Comparison of ENCODE assay signal across 20 mouse cellular contexts in the genomic region with DNA sequence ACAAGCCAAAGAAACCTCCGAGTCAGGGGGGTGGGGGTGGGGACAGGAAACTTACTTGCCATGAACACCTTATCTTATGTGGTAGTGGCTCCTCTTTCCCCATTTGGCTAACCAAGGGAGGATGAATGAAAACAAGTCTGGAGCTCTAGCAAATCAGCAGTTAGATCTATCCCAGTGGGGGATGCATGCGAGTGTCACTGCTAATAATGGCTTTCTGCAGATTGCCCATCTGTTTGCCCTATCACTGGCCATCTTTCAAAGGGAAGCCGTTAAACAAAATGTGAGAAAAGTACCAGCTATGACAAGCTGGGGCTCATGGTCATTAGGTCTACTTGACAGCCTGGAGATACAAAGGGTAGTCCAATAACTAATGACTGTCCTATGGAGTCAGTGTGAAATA.
DNase-seq lines count a peak whose midpoint lies in the region; ATAC-seq and TF ChIP-seq lines count a peak whose summit lies in the region.
"Had no signal": no experiment of that assay in that cellular context is flagged by ENCODE, and none has a peak within 500 bp of the region (broad histone marks: within the 10 kb centered on the region; RNA-seq: fewer than 3 reads in every experiment).

No protein-coding gene starts in this region.

- TF ChIP-seq CTCF in hindbrain, postnatal 0 days (IDR thresholded peaks at IDR 0.05; ENCODE audit: low read depth), result no peak

- H3K36me3 ChIP-seq in hindbrain, postnatal 0 days (ENCODE audit: insufficient read depth, low read length), result no peaks in the 10 kb centered on the region
- no peaks in the 10 kb centered on the region for H3K36me3 ChIP-seq in hindbrain, embryonic 10.5 days
- H3K36me3 ChIP-seq: embryonic facial prominence, embryonic 10.5 days; G1E; heart, embryonic 13.5 days; hindbrain, embryonic 13.5 days had no signal

- H3K4me1 ChIP-seq in hindbrain, postnatal 0 days (ENCODE audit: insufficient read depth, low read length), result no peaks in the 10 kb centered on the region
- 0 out of 2 replicates have a peak, but pooled peaks cover 3% of the 10 kb centered on the region for H3K4me1 ChIP-seq in hindbrain, embryonic 10.5 days (replicated peaks)
- H3K4me1 ChIP-seq: embryonic facial prominence, embryonic 10.5 days; forebrain, embryonic 13.5 days; heart, embryonic 13.5 days; hindbrain, embryonic 13.5 days had no signal

- H3K27me3 ChIP-seq in hindbrain, postnatal 0 days (ENCODE audit: insufficient read depth, low read length), result no peaks in the 10 kb centered on the region
- no peaks in the 10 kb centered on the region for H3K27me3 ChIP-seq in hindbrain, embryonic 10.5 days (ENCODE audit: insufficient read depth, poor library complexity, severe bottlenecking)
- H3K27me3 ChIP-seq: forebrain, embryonic 13.5 days; heart, embryonic 13.5 days; hindbrain, embryonic 13.5 days had no signal

- H3K4me2 ChIP-seq in hindbrain, postnatal 0 days (ENCODE audit: low read depth, low read length), result no peak overlapping the region
- H3K4me2 ChIP-seq: forebrain, embryonic 13.5 days; heart, embryonic 13.5 days; hindbrain, embryonic 13.5 days had no signal

- no peak overlapping the region for H3K9ac ChIP-seq in hindbrain, postnatal 0 days (replicated peaks; ENCODE audit: low read length)
- H3K9ac ChIP-seq: forebrain, embryonic 13.5 days; forebrain, postnatal 0 days; heart, embryonic 13.5 days; hindbrain, embryonic 13.5 days had no signal

- no peaks in the 10 kb centered on the region for H3K9me3 ChIP-seq in hindbrain, postnatal 0 days (ENCODE audit: low read length)
- no peaks in the 10 kb centered on the region for H3K9me3 ChIP-seq in hindbrain, embryonic 10.5 days
- H3K9me3 ChIP-seq: embryonic facial prominence, embryonic 10.5 days; forebrain, embryonic 13.5 days; G1E; heart, embryonic 13.5 days; hindbrain, embryonic 13.5 days had no signal

- peak; percentile 20 to 43 for DNase-seq in cerebellum, postnatal 14 days
- DNase-seq in hindbrain, postnatal 0 days (ENCODE audit: low spot score), result peak; percentile 24
- no peak for DNase-seq in hindbrain, embryonic 10.5 days (ENCODE audit: low spot score)
- peak; percentile 28 for DNase-seq in brain, adult 2 months (ENCODE audit: low read depth, low spot score)
- DNase-seq in ovary, postnatal 14 days (ENCODE audit: low spot score), result no peak
- DNase-seq: adrenal gland, adult 8-10 months; adrenal gland, postnatal 36 days; B cell, adult 2 months; forebrain, postnatal 0 days; gastrocnemius, postnatal 14 days; heart, postnatal 36 days; kidney, adult 2 months had no signal

- no peak overlapping the region for H3K27ac ChIP-seq in hindbrain, postnatal 0 days
- H3K27ac ChIP-seq in hindbrain, embryonic 10.5 days, result no peak overlapping the region
- H3K27ac ChIP-seq: embryonic facial prominence, embryonic 10.5 days; forebrain, embryonic 13.5 days; heart, embryonic 13.5 days; hindbrain, embryonic 13.5 days had no signal

- no peak overlapping the region for H3K4me3 ChIP-seq in hindbrain, postnatal 0 days (ENCODE audit: low read length)
- H3K4me3 ChIP-seq in hindbrain, embryonic 10.5 days, result no peak overlapping the region
- H3K4me3 ChIP-seq: embryonic facial prominence, embryonic 10.5 days; forebrain, embryonic 13.5 days; heart, embryonic 13.5 days; hindbrain, embryonic 13.5 days had no signal

- 50% methylated on average over 3 of the region's 3 CpGs for WGBS in hindbrain, postnatal 0 days
- 66% methylated on average over 3 of the region's 3 CpGs for WGBS in hindbrain, embryonic 10.5 days

- ATAC-seq in cerebellum, adult (ENCODE audit: insufficient number of reproducible peaks, low FRiP score, low TSS enrichment), result no peak
- ATAC-seq in hindbrain, postnatal 0 days, result peak; percentile 47; the same call in 1 of the 2 replicates
- ATAC-seq: CD4-positive, CD25-positive, alpha-beta regulatory T cell, adult 4 months; forebrain, embryonic 13.5 days; forebrain, postnatal 0 days; intestine, embryonic 16.5 days had no signal

Comparison
In these comparisons a context has a peak if more than half of its experiments do, and no peak if none do; other contexts are left out.
1. DNase-seq: peak in cerebellum, postnatal 14 days (2 of 2), hindbrain, postnatal 0 days (single experiment) and brain, adult 2 months (single experiment); none in hindbrain, embryonic 10.5 days (single experiment) and ovary, postnatal 14 days (single experiment).